Mouse (Mus musculus): ENCODE measurements at regions not wholly inside any gene's neighbourhood (a gene's known extent, or its start where the extent isn't known, plus 50 kb on each side); places are given as distances from the start of the nearest gene placed in this dataset.

- peak overlapping the region; percentile 20 for H3K4me2 ChIP-seq
- no peak for ATAC-seq (replicated peaks; ENCODE audit: low FRiP score)
- 39% methylated on average over 17 of the region's 17 CpGs for WGBS
Observed at GRCm38 (mm10) chr5:111835737-111836667, 102.3 kb downstream of the Gm26897 start.

GRCm38 (mm10) chr5:111836668-111837234 lies 103.0 kb downstream of the Gm26897 start:
- Histone ChIP-seq H3K27me3 (peaks cover 40% of the 10 kb centered on the region), H3K9ac (no peak overlapping the region), H3K9me3 (replicated peaks) (no peaks in the 10 kb centered on the region), H3K4me3 (replicated peaks) (no peak overlapping the region), H3K36me3 (no peaks in the 10 kb centered on the region), H3K27ac (no peak overlapping the region), H3K4me2 (peak overlapping the region; percentile 20; the same call in 1 of the 2 replicates), H3K4me1 (peaks cover 14% of the 10 kb centered on the region)
- 16% methylated on average over 14 of the region's 14 CpGs for WGBS
- ATAC-seq (replicated peaks; ENCODE audit: low FRiP score), result no peak

More at GRCm38 (mm10) chr5:111835737-111836667, 102.3 kb downstream of the Gm26897 start:
- Histone ChIP-seq H3K9me3 (replicated peaks) (no peaks in the 10 kb centered on the region), H3K27me3 (peaks cover 40% of the 10 kb centered on the region), H3K27ac (no peak overlapping the region), H3K4me1 (peaks cover 14% of the 10 kb centered on the region), H3K36me3 (no peaks in the 10 kb centered on the region), H3K9ac (no peak overlapping the region), H3K4me3 (replicated peaks) (no peak overlapping the region)

GRCm38 (mm10) chr5:111842461-111842860 lies 108.7 kb downstream of the Gm26897 start:
- H3K36me3 ChIP-seq, result no peaks in the 10 kb centered on the region
- peak overlapping the region; percentile 45 for H3K4me2 ChIP-seq
- no peak overlapping the region for H3K27ac ChIP-seq
- ATAC-seq (replicated peaks; ENCODE audit: low FRiP score), result no peak
- WGBS, result 29% methylated on average over 17 of the region's 17 CpGs
- 0 out of 2 replicates have a peak overlapping the region, but pooled peaks have one; percentile 12 for H3K4me3 ChIP-seq (replicated peaks)
- H3K9me3 ChIP-seq (replicated peaks), result no peaks in the 10 kb centered on the region
- H3K4me1 ChIP-seq, result peaks cover 9% of the 10 kb centered on the region
- H3K9ac ChIP-seq, result no peak overlapping the region
- peaks cover 41% of the 10 kb centered on the region for H3K27me3 ChIP-seq

- WGBS, result 49% methylated on average over 17 of the region's 17 CpGs
Observed at GRCm38 (mm10) chr5:111843622-111844239, 110.0 kb downstream of the Gm26897 start.

GRCm38 (mm10) chr5:111844528-111844927 lies 110.8 kb downstream of the Gm26897 start:
- H3K9me3 ChIP-seq (replicated peaks), result no peaks in the 10 kb centered on the region
- no peak overlapping the region for H3K4me2 ChIP-seq
- no peak for ATAC-seq (replicated peaks; ENCODE audit: low FRiP score)
- peaks cover 30% of the 10 kb centered on the region for H3K27me3 ChIP-seq
- H3K36me3 ChIP-seq, result no peaks in the 10 kb centered on the region
- WGBS, result 46% methylated on average over 3 of the region's 3 CpGs
- no peak overlapping the region for H3K4me3 ChIP-seq (replicated peaks)
- peaks cover 9% of the 10 kb centered on the region for H3K4me1 ChIP-seq
- no peak overlapping the region for H3K9ac ChIP-seq
- no peak overlapping the region for H3K27ac ChIP-seq

More at GRCm38 (mm10) chr5:111843622-111844239, 110.0 kb downstream of the Gm26897 start:
- H3K27me3 ChIP-seq, result peaks cover 30% of the 10 kb centered on the region
- H3K27ac ChIP-seq, result no peak overlapping the region
- no peaks in the 10 kb centered on the region for H3K9me3 ChIP-seq (replicated peaks)
- no peak overlapping the region for H3K9ac ChIP-seq
- H3K36me3 ChIP-seq, result no peaks in the 10 kb centered on the region
- no peak overlapping the region for H3K4me2 ChIP-seq
- H3K4me1 ChIP-seq, result peaks cover 9% of the 10 kb centered on the region
- H3K4me3 ChIP-seq (replicated peaks), result no peak overlapping the region
- ATAC-seq (replicated peaks; ENCODE audit: low FRiP score), result no peak

- Histone ChIP-seq H3K4me2 (no peak overlapping the region), H3K27ac (no peak overlapping the region), H3K4me3 (replicated peaks) (no peak overlapping the region), H3K9ac (no peak overlapping the region), H3K4me1 (0 out of 2 replicates have a peak, but pooled peaks cover 2% of the 10 kb centered on the region), H3K36me3 (no peaks in the 10 kb centered on the region), H3K9me3 (replicated peaks) (no peaks in the 10 kb centered on the region), H3K27me3 (peaks cover 16% of the 10 kb centered on the region)
- 84% methylated on average over 9 of the region's 10 CpGs for WGBS
- ATAC-seq (replicated peaks; ENCODE audit: low FRiP score), result no peak
Observed at GRCm38 (mm10) chr5:111848917-111849316, 115.2 kb downstream of the Gm26897 start.

GRCm38 (mm10) chr5:111852682-111853081 lies 119.0 kb downstream of the Gm26897 start:
- ATAC-seq (replicated peaks; ENCODE audit: low FRiP score), result no peak
- Histone ChIP-seq H3K36me3 (no peaks in the 10 kb centered on the region), H3K4me1 (0 out of 2 replicates have a peak, but pooled peaks cover 2% of the 10 kb centered on the region), H3K4me2 (no peak overlapping the region), H3K4me3 (replicated peaks) (no peak overlapping the region), H3K27ac (no peak overlapping the region), H3K27me3 (0 out of 2 replicates have a peak, but pooled peaks cover 5% of the 10 kb centered on the region), H3K9me3 (replicated peaks) (no peaks in the 10 kb centered on the region), H3K9ac (no peak overlapping the region)
- 36% methylated on average over 6 of the region's 6 CpGs for WGBS

- H3K4me3 ChIP-seq (replicated peaks), result no peak overlapping the region
- no peaks in the 10 kb centered on the region for H3K9me3 ChIP-seq (replicated peaks)
- ATAC-seq (replicated peaks; ENCODE audit: low FRiP score), result no peak
- 0 out of 2 replicates have a peak, but pooled peaks cover 2% of the 10 kb centered on the region for H3K4me1 ChIP-seq
- H3K4me2 ChIP-seq, result no peak overlapping the region
- WGBS, result 75% methylated on average over 2 of the region's 2 CpGs
- 0 out of 2 replicates have a peak, but pooled peaks cover 5% of the 10 kb centered on the region for H3K27me3 ChIP-seq
- H3K27ac ChIP-seq, result no peak overlapping the region
- no peak overlapping the region for H3K9ac ChIP-seq
- no peaks in the 10 kb centered on the region for H3K36me3 ChIP-seq
Observed at GRCm38 (mm10) chr5:111855366-111855765, 121.6 kb downstream of the Gm26897 start.

GRCm38 (mm10) chr5:111857200-111857599 lies 123.5 kb downstream of the Gm26897 start:
- no peaks in the 10 kb centered on the region for H3K36me3 ChIP-seq
- 90% methylated on average over 7 of the region's 7 CpGs for WGBS
- no peak for ATAC-seq (replicated peaks; ENCODE audit: low FRiP score)

GRCm38 (mm10) chr5:111860436-111860835 lies 126.7 kb downstream of the Gm26897 start:
- Histone ChIP-seq H3K4me3 (replicated peaks) (no peak overlapping the region), H3K27me3 (peaks cover 11% of the 10 kb centered on the region; the same call in 1 of the 2 replicates), H3K36me3 (no peaks in the 10 kb centered on the region), H3K27ac (no peak overlapping the region), H3K9me3 (replicated peaks) (no peaks in the 10 kb centered on the region), H3K9ac (no peak overlapping the region), H3K4me2 (no peak overlapping the region), H3K4me1 (peaks cover 3% of the 10 kb centered on the region; the same call in 1 of the 2 replicates)
- ATAC-seq (replicated peaks; ENCODE audit: low FRiP score), result no peak
- 100% methylated on average over 1 of the region's 1 CpGs for WGBS

More at GRCm38 (mm10) chr5:111857200-111857599, 123.5 kb downstream of the Gm26897 start:
- H3K27ac ChIP-seq, result no peak overlapping the region
- 0 out of 2 replicates have a peak, but pooled peaks cover 2% of the 10 kb centered on the region for H3K4me1 ChIP-seq
- no peak overlapping the region for H3K9ac ChIP-seq
- H3K27me3 ChIP-seq, result 0 out of 2 replicates have a peak, but pooled peaks cover 5% of the 10 kb centered on the region
- no peaks in the 10 kb centered on the region for H3K9me3 ChIP-seq (replicated peaks)
- H3K4me3 ChIP-seq (replicated peaks), result no peak overlapping the region
- no peak overlapping the region for H3K4me2 ChIP-seq

GRCm38 (mm10) chr5:111862331-111862730 lies 128.6 kb downstream of the Gm26897 start:
- H3K9me3 ChIP-seq (replicated peaks), result no peaks in the 10 kb centered on the region
- no peaks in the 10 kb centered on the region for H3K36me3 ChIP-seq
- peaks cover 21% of the 10 kb centered on the region for H3K27me3 ChIP-seq
- no peak for ATAC-seq (replicated peaks; ENCODE audit: low FRiP score)
- WGBS, result 95% methylated on average over 4 of the region's 4 CpGs
- H3K27ac ChIP-seq, result no peak overlapping the region
- no peak overlapping the region for H3K9ac ChIP-seq
- H3K4me2 ChIP-seq, result no peak overlapping the region
- no peak overlapping the region for H3K4me3 ChIP-seq (replicated peaks)
- peaks cover 3% of the 10 kb centered on the region; the same call in 1 of the 2 replicates for H3K4me1 ChIP-seq
